Mouse (Mus musculus) ES-CJ7 (cell line): ENCODE results near the gene Ngdn.
"Not testable (repeated sequence)": the region's sequence is repeated elsewhere in the genome, so short reads cannot be mapped to it uniquely, and the experiment has no call there.

Source experiments
- DNase-seq: peaks from one replicate; pipeline ENCODE4 v3.0.0; 2011; ENCODE audit warnings: low read depth, low spot score

The Ngdn gene

GRCm38 (mm10) chr14:55029034-55029698, 13.9 kb downstream of the Ngdn start:
- DNase-seq: peak; percentile 76

GRCm38 (mm10) chr14:55032695-55033225, 17.5 kb downstream of the Ngdn start:
- DNase-seq: no peak

DNA sequence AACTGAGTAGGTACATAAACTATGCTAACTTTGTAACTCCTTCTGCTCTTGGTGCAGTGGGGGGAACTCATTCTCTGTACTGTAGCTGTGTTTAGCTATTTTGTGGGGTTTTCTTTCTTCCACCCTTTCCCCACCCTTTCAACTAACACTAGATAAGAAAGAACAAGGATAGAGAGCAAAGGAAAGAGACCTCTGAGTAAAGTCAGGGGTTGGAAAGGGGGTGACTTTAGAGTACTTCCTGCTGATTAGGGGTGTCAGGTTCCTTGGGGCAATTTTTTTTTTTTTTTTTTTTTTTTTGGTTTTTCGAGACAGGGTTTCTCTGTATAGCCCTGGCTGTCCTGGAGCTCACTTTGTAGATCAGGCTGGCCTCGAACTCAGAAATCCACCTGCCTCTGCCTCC, 28.4 kb downstream of the Ngdn start:
- DNase-seq: not testable (repeated sequence)

GRCm38 (mm10) chr14:55047971-55048531, 32.8 kb downstream of the Ngdn start:
- DNase-seq: peak; percentile 82

DNA sequence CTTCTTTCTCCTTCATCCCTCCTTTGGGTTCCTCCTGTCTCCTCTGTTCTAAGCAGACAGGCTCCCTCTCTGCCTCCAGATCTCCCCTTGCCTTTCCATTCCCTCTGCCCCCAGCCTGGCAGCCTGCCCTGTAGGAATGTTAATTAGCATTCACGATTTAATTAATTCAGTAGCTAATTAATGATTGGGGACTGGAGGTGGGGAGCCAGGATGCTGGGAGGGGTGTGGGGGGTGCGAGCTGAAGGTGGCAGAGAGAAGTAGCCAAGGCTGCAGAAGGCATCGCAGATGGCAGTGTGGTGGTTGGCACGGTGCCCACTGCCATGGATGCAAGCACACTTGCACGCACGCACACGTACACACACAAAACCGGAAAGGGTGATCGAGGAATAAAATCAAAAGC, 37.2 kb downstream of the Ngdn start:
- DNase-seq: no peak

DNA sequence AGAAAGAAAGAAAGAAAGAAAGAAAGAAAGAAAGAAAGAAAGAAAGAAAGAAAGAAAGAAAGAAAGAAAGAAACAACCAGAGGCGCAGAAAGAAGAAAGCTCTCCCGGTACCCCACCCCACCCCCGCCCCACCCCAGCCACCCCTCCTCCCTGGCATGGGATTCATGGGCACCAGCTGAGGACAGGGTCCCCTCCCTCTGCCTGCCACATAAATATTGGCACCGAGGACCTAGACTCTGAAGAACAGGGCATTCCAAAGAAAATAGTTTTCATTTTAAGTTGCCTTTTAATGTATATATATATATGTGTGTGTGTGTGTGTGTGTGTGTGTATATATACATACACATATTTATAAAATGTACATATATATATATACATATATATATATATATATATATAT, 37.8 kb downstream of the Ngdn start:
- no peak for DNase-seq

DNA sequence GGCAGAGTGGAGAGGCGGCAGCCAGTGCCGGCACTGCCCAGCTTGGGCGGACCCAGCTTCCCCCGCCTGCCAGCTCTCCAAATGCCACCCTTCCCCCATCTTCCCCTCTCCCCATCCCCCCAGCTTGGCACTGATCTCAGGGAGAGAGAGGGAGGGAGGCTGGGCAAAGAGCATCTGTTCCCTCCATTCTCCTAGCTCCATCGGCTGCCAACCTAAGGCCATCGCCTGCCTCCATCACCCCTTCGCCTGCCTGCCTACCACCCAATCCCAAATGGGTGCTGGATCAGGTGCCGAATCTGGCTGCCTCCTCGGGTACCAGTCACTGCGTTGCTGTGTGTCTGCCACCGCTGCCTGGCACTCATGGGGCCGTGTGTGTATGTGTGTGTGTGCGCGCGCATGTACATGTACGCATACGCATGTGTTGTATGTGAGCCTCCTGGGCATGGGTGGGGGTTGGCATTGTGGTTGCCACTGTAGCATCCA, 38.5 kb downstream of the Ngdn start:
- DNase-seq: no peak

- no peak for DNase-seq
Measured at GRCm38 (mm10) chr14:55054191-55054749, 39.0 kb downstream of the Ngdn start.

DNA sequence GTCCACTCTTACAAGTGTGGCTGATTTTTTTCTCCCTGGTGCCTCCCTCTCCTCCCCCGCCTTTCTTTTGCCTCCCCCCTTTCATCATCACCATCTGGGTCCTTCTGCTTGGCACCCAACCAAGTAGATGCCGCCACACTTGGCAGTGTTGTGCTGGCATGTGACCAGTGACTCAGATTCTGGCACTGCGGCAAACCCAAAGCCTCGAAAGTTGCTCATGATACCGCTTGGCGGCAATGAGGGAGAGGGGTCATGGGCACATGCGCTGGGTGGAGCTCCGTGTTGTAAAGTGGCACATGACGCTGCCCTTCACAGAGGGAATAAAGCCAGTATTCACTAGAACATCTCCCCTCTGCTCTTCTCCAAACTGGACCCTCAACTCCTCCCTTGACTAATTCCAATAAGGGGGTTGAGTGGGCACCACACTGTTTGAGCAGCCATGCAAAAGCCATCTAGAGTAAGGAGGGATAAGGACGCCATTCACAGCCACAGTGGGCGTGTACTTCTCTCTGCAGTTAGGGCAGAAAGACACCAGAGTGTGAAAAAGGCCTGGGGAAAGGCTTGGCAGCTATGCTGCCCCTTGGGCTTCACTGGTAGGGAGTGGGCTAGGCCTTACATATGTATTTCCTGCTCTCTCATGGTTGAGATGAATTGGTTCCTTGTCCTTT, 40.0 kb downstream of the Ngdn start:
- DNase-seq: no peak

- DNase-seq: no peak
Measured at GRCm38 (mm10) chr14:55059009-55059408, 43.8 kb downstream of the Ngdn start.

DNA sequence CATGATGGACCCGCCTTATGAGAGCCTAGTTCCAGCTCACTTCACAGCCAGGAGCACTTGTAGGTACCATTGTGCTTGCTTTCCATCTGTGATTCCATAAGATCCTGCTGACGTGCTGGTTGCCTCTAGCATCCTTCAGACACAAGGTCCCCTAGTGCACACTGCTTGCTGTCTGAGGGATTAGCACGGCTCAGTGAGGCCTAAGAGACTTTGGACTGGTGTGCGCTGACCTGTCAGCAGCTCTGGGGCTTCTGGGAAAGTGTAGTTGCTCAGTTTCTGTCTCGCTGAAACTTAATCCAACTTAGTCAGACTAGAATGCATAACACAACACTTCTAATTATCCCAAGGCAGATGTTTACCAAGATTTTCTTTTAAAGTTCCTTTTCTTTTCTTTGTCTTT, 44.7 kb downstream of the Ngdn start:
- DNase-seq: no peak

DNA sequence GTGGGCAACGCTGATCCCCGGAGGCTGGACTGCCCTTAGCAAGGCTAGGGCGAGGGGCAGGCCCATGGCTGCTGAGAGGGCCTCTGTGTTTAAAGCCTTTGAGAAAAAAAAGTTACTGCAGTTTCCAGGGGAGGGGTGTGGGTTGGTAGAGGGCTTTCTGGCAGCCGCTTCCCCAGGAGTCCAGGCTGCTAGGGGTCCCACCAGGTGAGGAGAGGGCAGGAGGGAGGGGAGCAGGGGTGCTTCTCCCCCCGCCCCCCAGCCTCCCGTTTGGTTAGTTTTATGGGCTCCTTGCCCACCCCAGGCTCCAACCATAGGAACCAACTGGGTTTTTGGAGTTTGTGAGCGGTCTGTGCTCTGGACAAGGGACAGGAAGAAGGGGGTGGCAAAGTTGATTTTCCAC, 46.6 kb downstream of the Ngdn start:
- no peak for DNase-seq

DNA sequence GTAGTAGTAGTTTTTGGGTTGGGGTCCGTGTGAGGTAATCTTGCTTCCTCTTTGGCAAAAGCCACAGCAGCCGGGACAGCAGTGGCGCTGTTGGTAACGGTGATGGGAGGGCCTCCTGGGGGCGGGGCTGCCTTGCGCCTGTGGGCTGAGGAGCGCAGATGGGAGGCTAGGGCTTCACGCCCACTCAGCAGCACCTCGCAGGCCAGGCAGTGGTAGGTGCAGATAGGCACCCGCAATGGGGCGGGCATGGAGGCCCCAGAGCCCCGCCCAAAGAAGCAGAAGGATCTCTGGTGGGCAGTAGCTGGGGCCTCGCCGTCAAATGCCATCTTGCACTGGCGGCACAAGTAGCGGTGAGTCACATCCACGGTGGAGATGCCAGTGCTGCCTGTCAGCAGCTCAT, 47.4 kb downstream of the Ngdn start:
- no peak for DNase-seq

- no peak for DNase-seq
Measured at GRCm38 (mm10) chr14:55063117-55063516, 47.9 kb downstream of the Ngdn start.

- no peak for DNase-seq
Measured at GRCm38 (mm10) chr14:55063581-55064381, 48.5 kb downstream of the Ngdn start.

- no peak for DNase-seq
Measured at GRCm38 (mm10) chr14:55064481-55065370, 49.5 kb downstream of the Ngdn start.

- DNase-seq: no peak
Measured at GRCm38 (mm10) chr14:55065391-55065790, 50.1 kb downstream of the Ngdn start.

DNA sequence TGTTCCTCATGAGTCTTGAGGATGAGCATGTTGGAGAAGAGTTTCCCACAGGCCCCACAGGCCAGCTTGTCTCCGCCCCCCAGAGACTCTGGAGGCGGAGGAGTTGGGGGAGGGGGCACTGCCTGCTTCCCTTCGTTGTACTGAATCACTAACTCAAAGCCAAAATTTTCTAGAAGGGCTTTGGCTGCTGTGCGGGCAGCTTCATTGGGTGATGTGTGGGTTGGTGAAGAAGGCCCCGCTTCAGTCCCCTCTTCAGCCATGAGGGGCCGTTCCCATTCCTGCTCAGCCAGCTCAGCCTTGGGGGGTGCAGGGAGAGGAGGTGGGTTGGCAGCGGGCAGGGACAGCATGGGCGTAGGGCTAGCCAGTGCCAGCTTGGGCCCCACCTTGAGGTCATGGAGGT, 50.8 kb downstream of the Ngdn start:
- no peak for DNase-seq

DNA sequence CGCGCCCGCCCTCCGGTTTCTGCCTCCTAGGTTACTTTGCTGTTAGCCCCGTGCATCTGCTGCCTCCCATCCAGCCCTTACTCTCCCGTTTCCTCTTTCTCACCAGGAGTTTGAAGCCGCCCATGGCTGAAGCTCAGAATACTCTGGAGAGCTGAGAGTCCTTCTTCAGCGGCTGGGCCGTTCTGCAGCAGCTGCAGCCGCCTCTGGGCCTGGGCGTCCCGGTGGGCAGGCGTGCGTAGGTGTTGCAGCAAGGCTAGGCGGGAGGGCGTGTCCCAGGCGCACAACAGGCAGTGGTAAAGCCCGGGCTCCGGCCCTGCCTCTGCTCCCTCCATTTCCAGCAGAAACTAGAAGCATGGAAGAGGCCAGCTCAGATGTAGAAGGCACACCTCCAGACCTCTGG, 56.5 kb downstream of the Ngdn start:
- no peak for DNase-seq
